Mouse (Mus musculus): ENCODE measurements at regions not wholly inside any gene's neighbourhood (a gene's known extent, or its start where the extent isn't known, plus 50 kb on each side); places are given as distances from the start of the nearest gene placed in this dataset.

DNA sequence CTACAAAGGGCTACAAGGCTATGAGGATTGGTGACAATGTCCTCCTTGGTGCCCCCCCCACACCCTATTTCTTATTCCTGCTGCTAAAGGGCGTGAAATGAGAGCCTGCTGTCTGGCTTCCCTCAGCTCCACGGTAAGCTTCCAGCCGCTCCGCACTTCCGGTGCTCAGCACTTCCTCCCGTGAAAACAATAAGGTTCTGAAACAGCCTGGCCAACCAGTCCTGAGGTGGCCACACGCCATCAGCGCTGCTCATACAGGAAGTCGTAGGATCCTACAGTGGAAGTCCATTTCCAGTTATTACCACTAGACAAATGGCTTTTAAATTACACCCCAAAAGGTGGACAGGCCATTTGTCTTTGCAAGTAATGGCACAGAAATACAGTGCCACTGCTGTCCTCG, 188.8 kb upstream of the Six2 start:
- Histone ChIP-seq H3K27ac (replicated peaks) (no peak overlapping the region; the same call in 1 of the 2 replicates), H3K4me3 (no peak overlapping the region), H3K4me1 (peaks cover 64% of the 10 kb centered on the region), H3K36me3 (replicated peaks) (no peaks in the 10 kb centered on the region), H3K9me3 (no peaks in the 10 kb centered on the region), H3K27me3 (replicated peaks; ENCODE audit: low read depth, poor library complexity, severe bottlenecking) (peaks cover 53% of the 10 kb centered on the region)
- DNase-seq (ENCODE audit: low spot score): peak; percentile 49
- WGBS: 46% methylated on average over 10 of the region's 10 CpGs

DNA sequence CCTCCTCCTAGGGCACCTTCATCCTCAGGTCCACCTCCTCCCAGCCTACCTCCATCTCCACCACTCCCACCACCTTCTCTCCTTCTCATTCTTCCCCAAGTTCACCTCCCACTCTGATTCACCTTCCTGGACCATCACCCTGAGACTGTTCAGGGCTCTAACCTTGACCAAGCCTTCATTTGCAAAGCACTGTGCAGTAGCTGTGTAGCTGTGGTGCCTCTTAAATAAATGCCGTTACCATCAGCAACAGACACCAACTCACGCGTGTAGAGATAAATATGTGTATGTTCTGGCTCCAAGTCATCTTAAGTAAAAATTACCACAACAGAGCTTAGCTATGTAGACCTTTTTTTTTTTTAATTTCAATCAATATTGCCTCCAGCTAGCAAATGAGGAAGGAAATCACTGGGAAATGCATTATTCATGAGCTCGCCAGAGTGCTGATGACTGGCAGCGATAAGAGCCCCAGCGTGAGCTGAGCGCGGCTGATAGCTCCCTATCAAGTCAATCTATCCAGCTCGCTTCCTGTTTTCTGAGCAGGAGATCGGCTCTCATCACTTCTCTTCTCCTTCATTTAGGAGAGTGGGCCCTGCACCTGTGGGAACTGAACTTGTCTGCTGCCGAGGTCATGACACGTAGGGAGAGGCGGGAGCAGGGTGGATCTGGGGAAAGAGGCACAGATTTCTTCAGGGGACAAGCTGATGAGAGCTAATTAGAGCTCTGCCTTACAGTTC, 185.9 kb upstream of the Six2 start:
- H3K27me3 ChIP-seq (replicated peaks; ENCODE audit: low read depth, poor library complexity, severe bottlenecking): peaks cover 65% of the 10 kb centered on the region
- H3K4me3 ChIP-seq: peak overlapping the region; percentile 39
- H3K9me3 ChIP-seq: no peaks in the 10 kb centered on the region
- DNase-seq (ENCODE audit: low spot score): peak; percentile 56
- WGBS: 15% methylated on average over 13 of the region's 13 CpGs
- peak overlapping the region; percentile 52 for H3K27ac ChIP-seq (replicated peaks)
- peaks cover 81% of the 10 kb centered on the region for H3K4me1 ChIP-seq
- H3K36me3 ChIP-seq (replicated peaks): no peaks in the 10 kb centered on the region

DNA sequence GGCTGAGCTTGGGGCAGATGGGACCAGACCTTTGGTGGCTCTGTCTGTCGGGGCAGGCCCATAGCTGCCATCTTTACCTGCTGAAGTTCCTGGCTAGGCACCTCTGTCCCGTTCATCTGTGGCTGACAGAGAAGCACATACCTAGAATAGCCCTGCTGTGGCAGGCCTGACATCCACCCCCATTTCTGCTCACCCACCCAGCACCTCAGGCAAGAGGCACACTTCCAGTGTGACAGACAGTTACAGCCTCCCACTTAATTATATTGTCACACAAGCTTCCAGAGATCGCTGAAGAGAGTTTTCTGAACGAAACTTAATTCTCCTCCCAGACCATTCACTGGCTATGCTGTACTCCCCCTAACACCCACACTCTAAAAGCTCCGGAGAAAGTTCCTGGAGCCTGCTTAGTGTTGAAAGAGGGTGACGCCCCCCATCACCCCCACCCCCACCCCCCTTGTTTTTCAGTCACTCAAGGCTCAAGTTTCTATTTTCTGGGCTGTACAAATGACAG, 184.9 kb upstream of the Six2 start:
- WGBS: 42% methylated on average over 6 of the region's 6 CpGs

DNA sequence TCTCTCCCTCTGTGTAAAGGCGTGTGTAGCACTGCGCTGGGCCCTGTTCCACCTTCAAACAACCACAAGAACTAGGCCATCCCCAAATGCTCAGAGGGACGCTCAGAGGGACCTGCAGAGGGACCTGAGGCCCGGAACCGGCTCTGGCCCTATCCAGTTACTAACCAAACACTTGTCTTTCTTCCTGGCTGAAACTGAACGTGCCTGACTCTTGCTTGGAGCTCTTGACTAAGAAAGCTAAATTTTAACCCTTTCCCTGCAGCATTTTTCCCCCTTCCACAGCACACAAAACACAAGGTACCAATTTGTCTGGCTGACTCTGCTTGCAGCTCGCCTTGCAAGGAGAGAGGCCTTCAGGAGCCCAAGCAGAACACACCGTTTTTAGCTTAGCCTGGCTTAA, 182.3 kb upstream of the Six2 start:
- Histone ChIP-seq H3K4me3 (no peak overlapping the region), H3K9me3 (no peaks in the 10 kb centered on the region), H3K27me3 (replicated peaks; ENCODE audit: low read depth, poor library complexity, severe bottlenecking) (peaks cover 56% of the 10 kb centered on the region), H3K36me3 (replicated peaks) (no peaks in the 10 kb centered on the region), H3K4me1 (peaks cover 87% of the 10 kb centered on the region), H3K27ac (replicated peaks) (peak overlapping the region; percentile 79)
- DNase-seq (ENCODE audit: low spot score): peak; percentile 73
- 15% methylated on average over 8 of the region's 8 CpGs for WGBS

More for the DNA sequence above, 184.9 kb upstream of the Six2 start:
- peak; percentile 30 for DNase-seq (ENCODE audit: low spot score)
- Histone ChIP-seq H3K4me3 (no peak overlapping the region), H3K36me3 (replicated peaks) (no peaks in the 10 kb centered on the region), H3K27me3 (replicated peaks; ENCODE audit: low read depth, poor library complexity, severe bottlenecking) (peaks cover 65% of the 10 kb centered on the region), H3K4me1 (peaks cover 91% of the 10 kb centered on the region), H3K27ac (replicated peaks) (peak overlapping the region; percentile 37; the same call in 1 of the 2 replicates), H3K9me3 (no peaks in the 10 kb centered on the region)

DNA sequence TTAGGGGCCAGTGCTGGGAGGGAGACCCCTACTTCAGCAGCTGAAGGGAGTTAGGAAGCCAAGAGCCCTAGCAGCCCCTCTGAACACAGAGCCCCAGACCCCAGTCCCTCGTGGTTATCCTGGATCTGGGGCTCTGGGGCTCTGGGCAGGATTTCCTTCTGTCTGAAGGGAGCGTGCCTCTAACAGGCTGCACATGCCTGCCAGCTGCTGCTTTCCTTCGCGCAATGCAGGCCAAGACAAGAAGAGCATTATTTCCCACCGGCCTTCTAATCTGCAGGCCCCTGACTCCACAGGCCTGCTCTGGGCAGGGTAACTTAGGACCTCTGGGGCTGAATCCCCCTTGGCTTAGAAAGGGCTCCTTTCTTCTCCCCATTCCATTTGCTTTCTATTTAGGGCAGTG, 181.1 kb upstream of the Six2 start:
- H3K4me1 ChIP-seq: peaks cover 75% of the 10 kb centered on the region

DNA sequence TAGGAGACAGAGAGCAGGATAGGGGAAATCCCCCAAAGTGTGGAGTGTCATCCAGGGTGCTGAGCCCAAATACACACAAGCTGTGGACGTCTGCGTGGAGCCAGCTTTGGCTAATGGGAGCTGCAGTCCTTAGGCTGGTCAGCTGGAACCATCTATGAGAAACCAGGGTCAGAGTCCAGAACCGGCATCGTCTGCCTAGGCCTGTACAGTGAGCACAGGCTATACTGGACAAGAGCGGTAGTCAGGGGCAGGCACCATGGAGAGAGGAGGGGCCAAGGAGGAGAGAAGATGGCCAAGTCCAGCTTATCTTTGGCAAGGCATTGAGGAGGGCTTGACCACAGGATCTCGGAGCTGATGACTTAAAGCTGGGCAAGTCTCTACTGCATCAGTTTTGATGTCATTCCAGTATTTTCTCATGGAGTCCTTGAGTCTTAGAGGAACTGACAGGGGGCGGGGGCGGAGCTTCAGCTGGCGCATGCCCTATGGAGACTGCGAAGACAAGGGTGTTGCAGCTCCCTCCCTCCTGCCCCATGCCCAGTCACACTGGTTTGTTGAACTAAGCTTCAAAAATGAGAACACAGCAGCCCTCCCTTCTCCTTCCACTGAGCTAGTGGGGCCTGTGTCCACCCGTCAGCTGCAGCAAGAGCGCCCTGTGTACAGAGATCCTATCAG, 180.0 kb upstream of the Six2 start:
- Histone ChIP-seq H3K27me3 (replicated peaks; ENCODE audit: low read depth, poor library complexity, severe bottlenecking) (peaks cover 50% of the 10 kb centered on the region), H3K27ac (replicated peaks) (peak overlapping the region; percentile 52; the same call in 1 of the 2 replicates), H3K4me1 (peaks cover 64% of the 10 kb centered on the region), H3K9me3 (no peaks in the 10 kb centered on the region), H3K36me3 (replicated peaks) (no peaks in the 10 kb centered on the region), H3K4me3 (no peak overlapping the region)
- 73% methylated on average over 12 of the region's 12 CpGs for WGBS
- DNase-seq (ENCODE audit: low spot score): peak; percentile 60

More for the DNA sequence above, 181.1 kb upstream of the Six2 start:
- H3K4me3 ChIP-seq: no peak overlapping the region
- WGBS: 15% methylated on average over 5 of the region's 5 CpGs
- H3K27me3 ChIP-seq (replicated peaks; ENCODE audit: low read depth, poor library complexity, severe bottlenecking): peaks cover 52% of the 10 kb centered on the region
- peak overlapping the region; percentile 79 for H3K27ac ChIP-seq (replicated peaks)
- H3K9me3 ChIP-seq: no peaks in the 10 kb centered on the region
- H3K36me3 ChIP-seq (replicated peaks): no peaks in the 10 kb centered on the region
- peak; percentile 68 for DNase-seq (ENCODE audit: low spot score)

DNA sequence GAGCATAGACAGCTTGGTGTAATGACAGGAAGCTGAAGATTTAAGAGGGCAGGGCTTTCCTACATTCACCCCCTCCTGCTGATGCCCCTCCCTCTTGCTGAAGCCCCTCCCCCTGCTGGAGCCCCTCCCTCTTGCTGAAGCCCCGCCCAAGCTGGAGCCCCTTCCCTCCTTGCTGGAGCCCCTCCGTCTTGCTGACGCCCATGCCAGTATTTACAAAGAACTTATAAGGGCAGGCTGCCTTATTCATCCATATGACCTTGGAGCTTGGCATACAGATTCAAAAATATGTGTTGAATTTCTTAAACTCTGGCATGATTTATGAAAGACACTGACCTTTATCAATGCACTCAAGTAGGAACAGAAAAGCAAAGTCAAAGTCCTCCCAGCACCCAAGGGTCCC, 178.5 kb upstream of the Six2 start:
- Histone ChIP-seq H3K4me3 (no peak overlapping the region), H3K36me3 (replicated peaks) (no peaks in the 10 kb centered on the region), H3K4me1 (peaks cover 58% of the 10 kb centered on the region), H3K9me3 (no peaks in the 10 kb centered on the region), H3K27me3 (replicated peaks; ENCODE audit: low read depth, poor library complexity, severe bottlenecking) (peaks cover 46% of the 10 kb centered on the region), H3K27ac (replicated peaks) (no peak overlapping the region)
- WGBS: 71% methylated on average over 3 of the region's 3 CpGs
- no peak for DNase-seq (ENCODE audit: low spot score)

DNA sequence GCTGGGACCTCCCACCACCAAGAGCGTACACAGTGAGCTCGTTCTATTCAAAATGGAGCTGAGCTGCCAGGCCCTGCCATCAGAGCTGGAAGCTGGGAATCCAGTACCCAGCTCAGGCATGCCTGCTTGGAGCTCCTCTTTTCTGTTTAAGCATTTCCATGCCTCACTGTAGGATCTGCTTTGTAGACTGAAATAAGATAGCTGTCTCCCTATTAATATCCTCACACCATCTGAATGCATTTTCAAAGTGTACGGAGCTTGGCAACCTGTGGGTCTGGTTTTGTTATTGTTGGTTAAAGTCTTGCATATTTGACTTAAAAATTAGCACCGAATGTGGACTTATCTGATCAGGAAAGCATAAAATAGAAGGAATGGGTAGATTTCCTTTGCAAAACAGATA, 177.9 kb upstream of the Six2 start:
- 90% methylated on average over 4 of the region's 4 CpGs for WGBS
- Histone ChIP-seq H3K4me3 (no peak overlapping the region), H3K27ac (replicated peaks) (no peak overlapping the region), H3K36me3 (replicated peaks) (no peaks in the 10 kb centered on the region), H3K27me3 (replicated peaks; ENCODE audit: low read depth, poor library complexity, severe bottlenecking) (peaks cover 43% of the 10 kb centered on the region), H3K4me1 (peaks cover 58% of the 10 kb centered on the region), H3K9me3 (no peaks in the 10 kb centered on the region)
- no peak for DNase-seq (ENCODE audit: low spot score)

DNA sequence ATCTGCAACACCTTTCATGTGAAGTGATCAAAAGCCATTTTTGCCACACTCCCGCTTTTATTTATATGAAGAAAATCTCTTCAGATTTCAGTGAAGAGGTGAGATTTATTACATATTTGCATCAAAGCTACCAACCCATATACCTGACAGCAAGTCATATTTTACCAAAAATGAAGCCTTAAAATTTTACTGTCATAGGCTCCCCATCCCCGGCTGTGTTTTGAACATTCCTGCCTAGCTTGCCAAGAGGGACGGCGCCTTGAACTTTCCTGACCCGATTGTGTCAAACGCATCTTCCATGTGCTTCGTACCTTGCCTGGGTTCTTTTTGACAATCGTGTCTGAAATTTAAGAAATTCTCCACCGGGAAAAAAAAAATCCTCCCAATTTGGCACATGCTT, 173.3 kb upstream of the Six2 start:
- DNase-seq (ENCODE audit: low spot score): no peak
- H3K9me3 ChIP-seq: no peaks in the 10 kb centered on the region
- WGBS: 68% methylated on average over 9 of the region's 9 CpGs

DNA sequence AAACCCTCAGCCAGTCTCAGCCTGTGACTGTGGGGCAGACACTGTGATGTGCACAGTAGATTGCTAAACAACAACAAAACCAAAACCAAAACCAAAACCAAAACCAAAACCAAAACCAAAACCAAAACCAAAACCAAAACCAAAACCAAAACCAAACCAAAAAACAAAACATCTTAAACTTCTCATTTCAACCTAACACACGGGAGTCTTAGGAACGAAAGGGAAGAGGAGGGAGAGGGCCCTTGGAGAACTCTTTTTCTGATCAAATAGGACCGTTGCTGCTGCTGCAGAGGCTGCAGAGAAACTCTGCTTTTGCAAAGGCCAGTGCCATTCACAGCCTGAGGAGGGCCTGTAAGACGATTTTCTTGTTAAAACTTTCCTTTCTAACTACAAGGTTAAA, 172.7 kb upstream of the Six2 start:
- peaks cover 50% of the 10 kb centered on the region for H3K4me1 ChIP-seq
- no peak overlapping the region for H3K4me3 ChIP-seq
- no peak overlapping the region for H3K27ac ChIP-seq (replicated peaks)
- no peaks in the 10 kb centered on the region for H3K36me3 ChIP-seq (replicated peaks)
- DNase-seq (ENCODE audit: low spot score): no peak
- no peaks in the 10 kb centered on the region for H3K9me3 ChIP-seq
- 66% methylated on average over 4 of the region's 4 CpGs for WGBS
- peaks cover 41% of the 10 kb centered on the region for H3K27me3 ChIP-seq (replicated peaks; ENCODE audit: low read depth, poor library complexity, severe bottlenecking)

More for the DNA sequence above, 173.3 kb upstream of the Six2 start:
- Histone ChIP-seq H3K27ac (replicated peaks) (no peak overlapping the region), H3K4me3 (no peak overlapping the region), H3K36me3 (replicated peaks) (no peaks in the 10 kb centered on the region), H3K27me3 (replicated peaks; ENCODE audit: low read depth, poor library complexity, severe bottlenecking) (peaks cover 41% of the 10 kb centered on the region), H3K4me1 (peaks cover 49% of the 10 kb centered on the region)

DNA sequence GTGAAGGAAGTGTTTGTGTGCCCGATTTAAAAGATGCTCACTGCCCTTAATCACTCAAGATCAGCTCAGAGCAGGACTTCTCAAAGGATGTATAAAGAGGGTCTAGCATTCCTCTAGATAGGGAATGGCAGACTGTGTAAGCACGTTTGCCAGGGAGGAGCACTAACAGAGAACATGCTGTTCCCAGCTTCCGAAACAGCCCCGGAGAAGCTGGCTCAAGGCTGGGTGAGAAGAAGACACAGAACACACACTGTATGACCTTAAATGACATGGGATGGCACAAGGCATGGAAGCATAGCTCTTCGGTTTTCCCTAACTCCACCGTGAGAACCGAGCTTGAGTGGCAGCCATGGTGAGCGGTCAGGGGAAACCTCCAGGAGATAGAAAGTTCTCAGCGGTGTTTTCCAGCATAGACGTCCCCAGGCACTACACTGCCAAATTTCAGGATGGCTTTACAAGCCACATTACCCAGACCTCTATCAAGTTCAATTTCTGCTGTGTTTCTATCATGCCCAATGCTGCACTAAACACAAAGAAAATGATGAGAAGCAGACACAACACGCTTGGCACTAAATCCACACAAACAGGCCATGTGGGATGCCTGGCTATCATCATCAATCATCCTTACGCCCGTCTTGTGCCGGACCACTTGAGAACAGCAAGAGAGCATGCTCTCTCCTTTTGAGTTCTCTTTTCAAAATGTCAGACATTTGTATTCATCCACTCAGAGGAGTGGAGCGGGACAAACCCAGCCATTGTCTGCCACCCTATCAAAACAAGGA, 172.0 kb upstream of the Six2 start:
- peak; percentile 52 for DNase-seq (ENCODE audit: low spot score)
- Histone ChIP-seq H3K36me3 (replicated peaks) (no peaks in the 10 kb centered on the region), H3K4me3 (no peak overlapping the region), H3K4me1 (peaks cover 50% of the 10 kb centered on the region), H3K27me3 (replicated peaks; ENCODE audit: low read depth, poor library complexity, severe bottlenecking) (peaks cover 41% of the 10 kb centered on the region), H3K9me3 (no peaks in the 10 kb centered on the region), H3K27ac (replicated peaks) (no peak overlapping the region)
- WGBS: 85% methylated on average over 15 of the region's 15 CpGs

DNA sequence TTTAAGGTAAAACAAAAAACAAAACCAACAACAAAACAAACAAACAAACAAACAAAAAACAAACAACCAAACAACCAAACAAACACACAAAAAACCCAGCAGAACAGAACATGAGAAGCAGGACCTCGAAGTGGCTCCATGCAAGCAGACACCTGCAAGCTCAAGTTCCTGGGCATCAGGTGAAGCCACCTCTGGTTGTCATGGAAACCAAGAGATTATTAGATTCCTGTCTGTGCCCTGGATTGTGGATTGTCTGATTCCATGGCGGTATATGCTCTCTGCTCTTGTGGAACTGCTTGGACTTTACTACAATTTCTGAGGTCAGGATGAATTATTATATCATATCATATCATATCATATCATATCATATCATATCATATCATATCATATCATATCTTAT, 170.4 kb upstream of the Six2 start:
- H3K36me3 ChIP-seq (replicated peaks): no peaks in the 10 kb centered on the region
- no peak overlapping the region for H3K4me3 ChIP-seq
- peaks cover 50% of the 10 kb centered on the region for H3K4me1 ChIP-seq
- DNase-seq (ENCODE audit: low spot score): no peak
- WGBS: 78% methylated on average over 2 of the region's 2 CpGs
- H3K27ac ChIP-seq (replicated peaks): no peak overlapping the region; the same call in 1 of the 2 replicates
- H3K9me3 ChIP-seq: no peaks in the 10 kb centered on the region
- H3K27me3 ChIP-seq (replicated peaks; ENCODE audit: low read depth, poor library complexity, severe bottlenecking): peaks cover 27% of the 10 kb centered on the region

All from embryonic facial prominence, embryonic 10.5 days (tissue).